Mouse (Mus musculus): ENCODE data around the gene Pdzd2. TPM values are rescaled to one million over a fixed set of nuclear protein-coding genes. Genes with fewer than 3 reads are reported as not detected.
A peak's percentile ranks its signal among the peaks of the same experiment; 100 is the strongest.

The Pdzd2 gene
- total RNA-seq (2017) = 0.15 and 2.2 TPM in 2 replicates

DNA sequence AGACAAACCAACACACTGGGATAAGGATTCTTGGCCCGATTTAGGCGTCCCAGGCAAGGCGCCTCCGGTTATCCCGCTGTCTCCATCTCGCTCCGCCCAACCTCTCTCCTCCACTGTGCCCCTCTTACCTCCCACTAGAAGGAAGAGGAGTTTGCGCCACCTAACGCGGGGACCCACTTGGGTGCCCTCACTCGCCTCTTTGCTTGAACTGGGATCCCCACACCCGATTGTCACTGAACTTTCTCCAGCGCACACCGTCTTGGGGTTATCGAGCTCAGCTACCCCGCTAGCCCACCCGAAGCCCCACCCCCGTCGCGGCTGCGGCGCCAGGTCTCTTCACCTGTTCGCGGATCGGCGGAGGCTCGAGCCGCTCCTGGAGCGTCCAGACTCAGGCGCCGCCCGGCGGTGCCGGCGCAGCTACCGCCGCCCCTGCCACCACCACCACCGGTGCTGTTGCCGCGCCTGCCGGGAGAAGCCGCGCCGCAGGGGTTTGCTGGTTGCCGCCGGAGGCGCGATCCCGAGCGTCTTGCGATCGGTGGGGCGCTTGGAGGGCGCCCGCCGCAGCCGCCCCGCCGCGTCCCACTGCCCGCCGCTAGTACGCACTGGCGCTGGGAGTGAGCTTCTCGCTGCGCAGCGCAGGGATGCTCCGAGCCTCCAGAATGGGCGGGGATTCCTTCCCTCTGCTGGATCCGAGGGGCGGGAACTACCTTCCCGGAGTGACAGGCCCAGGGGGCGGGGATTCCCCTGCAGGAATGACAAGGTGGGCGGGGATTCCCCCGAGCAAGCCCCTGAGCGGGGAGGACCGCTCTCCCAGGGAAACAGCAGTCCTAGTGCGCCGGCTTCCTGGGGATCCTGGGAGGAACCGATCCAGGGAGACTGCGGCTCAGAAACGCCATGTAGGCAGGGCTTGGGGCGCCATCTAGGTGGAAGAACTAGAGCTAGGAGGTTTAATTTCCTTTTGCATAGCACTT lies at the start of gene Pdzd2:
Gene Pdzd2, minus strand, starts transcription at position 648 of the 971 bp plus-strand sequence.
- peak; percentile 69 to 77 for ATAC-seq (replicated peaks in 1 of 2; ENCODE audit: insufficient read depth in 1 of 2, low FRiP score in 2 of 2, low TSS enrichment in 1 of 2, low read depth in 1 of 2, poor library complexity in 2 of 2, severe bottlenecking in 2 of 2)

DNA sequence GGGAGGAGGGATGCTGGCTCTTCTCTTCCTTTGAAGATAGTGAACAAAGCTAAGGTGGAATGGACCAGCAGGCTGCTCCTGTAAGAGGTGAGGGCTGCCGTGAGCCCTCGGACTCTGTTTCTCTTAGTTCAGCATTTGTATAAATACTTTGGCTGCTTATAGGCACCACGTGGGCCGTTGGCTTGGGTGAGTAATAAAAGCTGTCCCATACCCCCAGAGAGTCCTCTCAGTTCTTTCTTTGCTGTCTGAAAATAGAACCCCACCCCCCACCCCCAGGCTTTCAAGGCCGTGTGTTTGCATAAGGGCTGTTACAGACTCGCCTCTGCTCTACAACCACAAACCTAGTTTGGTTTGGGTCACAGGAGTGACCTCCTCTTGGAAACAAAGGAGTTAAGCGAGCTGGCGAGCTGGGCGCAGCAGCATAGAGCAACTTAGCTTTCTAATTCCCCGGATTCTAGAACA lies 49.7 kb upstream of the Pdzd2 start:
- no peak for ATAC-seq (replicated peaks in 1 of 2; ENCODE audit: insufficient read depth in 1 of 2, low FRiP score in 2 of 2, low TSS enrichment in 1 of 2, low read depth in 1 of 2, poor library complexity in 2 of 2, severe bottlenecking in 2 of 2)

DNA sequence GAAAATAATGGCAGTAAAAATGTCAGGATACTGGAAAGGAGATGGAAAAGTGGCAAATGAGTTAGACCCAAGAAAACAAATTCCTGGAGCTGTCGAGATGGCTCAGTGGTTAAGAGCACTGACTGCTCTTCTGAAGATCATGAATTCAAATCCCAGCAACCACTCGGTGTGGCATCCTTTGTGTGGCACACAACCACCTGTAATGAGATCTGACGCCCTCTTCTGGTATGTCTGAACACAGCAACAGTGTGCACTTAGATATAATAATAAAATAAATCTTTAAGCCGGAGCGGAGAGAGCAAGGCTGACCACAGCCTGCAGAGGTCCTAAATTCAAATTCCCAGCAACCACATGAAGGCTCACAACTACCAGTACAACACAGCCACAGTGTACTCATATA lies 48.8 kb upstream of the Pdzd2 start:
- ATAC-seq (replicated peaks in 1 of 2; ENCODE audit: insufficient read depth in 1 of 2, low FRiP score in 2 of 2, low TSS enrichment in 1 of 2, low read depth in 1 of 2, poor library complexity in 2 of 2, severe bottlenecking in 2 of 2) = no peak

DNA sequence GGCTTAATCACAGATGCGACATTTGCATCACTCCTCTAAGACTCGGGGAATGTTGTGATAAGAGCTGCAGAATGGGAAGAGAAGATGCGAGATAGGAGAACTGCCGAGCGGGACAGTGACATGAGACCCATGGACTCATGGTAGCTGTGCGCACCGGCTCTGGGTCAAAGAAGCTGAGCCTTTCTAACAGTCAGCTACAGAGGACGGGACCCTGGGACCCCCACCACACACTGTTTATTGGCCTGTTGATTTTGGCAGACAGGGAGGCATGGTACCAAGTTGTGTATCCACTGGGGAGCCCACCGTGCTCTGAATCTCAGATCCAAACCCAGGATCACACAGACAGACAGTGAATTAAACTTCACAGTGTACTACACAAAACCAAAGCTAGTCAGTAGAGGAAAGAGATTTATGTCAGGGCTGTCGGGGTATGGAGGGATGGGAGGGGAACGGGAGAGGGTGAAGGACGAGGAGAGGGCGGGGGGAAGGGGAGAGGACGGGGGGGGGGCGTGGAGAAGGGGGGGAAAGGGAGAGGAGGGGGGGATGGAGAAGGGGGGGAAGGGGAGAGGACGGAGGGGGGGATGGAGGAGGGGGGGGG lies 42.1 kb upstream of the Pdzd2 start:
- ATAC-seq (replicated peaks in 1 of 2; ENCODE audit: insufficient read depth in 1 of 2, low FRiP score in 2 of 2, low TSS enrichment in 1 of 2, low read depth in 1 of 2, poor library complexity in 2 of 2, severe bottlenecking in 2 of 2) = no peak

DNA sequence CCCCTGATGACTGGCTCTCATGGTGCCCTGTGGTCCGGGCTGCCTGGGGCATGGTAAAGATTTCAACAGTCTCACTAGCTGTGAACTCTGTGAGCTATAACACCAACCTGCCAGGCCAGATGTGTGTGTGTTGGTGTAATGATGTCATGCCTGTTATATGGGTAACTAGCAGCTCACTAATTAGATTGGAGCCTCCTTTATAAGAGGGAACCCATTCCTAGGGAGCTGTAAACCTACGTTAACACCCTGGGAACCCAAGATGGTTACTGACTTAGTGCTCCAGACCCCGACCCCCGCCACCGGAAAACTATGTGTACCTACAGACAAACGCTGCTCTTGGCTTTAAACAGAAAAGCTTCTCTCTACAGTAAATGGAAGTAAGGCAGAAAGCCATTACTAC lies 41.6 kb upstream of the Pdzd2 start:
- no peak for ATAC-seq (replicated peaks in 1 of 2; ENCODE audit: insufficient read depth in 1 of 2, low FRiP score in 2 of 2, low TSS enrichment in 1 of 2, low read depth in 1 of 2, poor library complexity in 2 of 2, severe bottlenecking in 2 of 2)

DNA sequence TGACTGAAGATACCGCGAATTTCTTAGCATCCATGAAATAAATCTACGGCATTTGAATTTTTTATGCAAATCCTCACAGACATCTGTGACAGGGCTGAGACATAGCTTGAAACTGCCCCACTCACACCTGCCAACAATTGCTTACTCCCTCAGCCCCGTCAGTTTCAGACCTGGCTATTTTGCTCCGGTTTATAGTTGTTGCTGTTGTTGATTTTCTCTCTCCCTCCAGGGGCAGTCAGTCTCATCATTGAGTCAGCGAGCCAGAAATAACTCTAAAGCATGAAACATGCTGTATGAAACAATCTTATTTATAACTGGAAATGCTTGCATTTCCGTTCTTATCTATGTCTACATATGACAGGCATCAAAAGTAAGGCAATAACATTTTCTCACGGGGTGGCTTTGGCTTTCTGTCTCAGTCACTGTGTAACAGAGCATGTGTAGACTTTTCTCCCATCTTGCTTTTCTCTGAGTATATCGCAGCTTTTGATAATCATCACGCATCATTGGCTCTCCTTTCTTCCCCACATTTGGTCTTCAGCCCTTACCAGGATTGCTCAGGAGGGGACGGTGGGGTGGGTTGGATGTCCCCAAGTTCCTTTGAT lies 34.5 kb upstream of the Pdzd2 start:
- ATAC-seq (replicated peaks in 1 of 2; ENCODE audit: insufficient read depth in 1 of 2, low FRiP score in 2 of 2, low TSS enrichment in 1 of 2, low read depth in 1 of 2, poor library complexity in 2 of 2, severe bottlenecking in 2 of 2) = no peak

DNA sequence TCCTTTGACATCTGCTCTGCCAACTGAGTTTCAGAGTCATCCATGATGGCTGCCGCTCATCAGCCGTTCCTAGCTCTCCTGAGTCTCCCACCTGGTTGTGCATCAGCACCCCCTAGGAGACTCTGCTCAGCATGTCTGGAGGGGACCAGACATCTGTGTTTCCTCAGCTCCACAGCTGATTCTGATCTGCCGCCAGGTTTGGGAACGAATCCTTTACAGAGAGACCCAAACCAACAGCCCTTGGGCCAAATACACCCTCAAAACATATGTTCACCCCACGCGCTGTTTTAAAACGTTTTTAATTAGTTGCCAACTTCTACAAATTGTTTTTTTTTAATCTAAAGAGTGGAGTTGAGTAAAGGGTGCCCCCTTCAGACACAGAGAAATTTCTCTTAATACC lies 31.2 kb upstream of the Pdzd2 start:
- no peak for ATAC-seq (replicated peaks in 1 of 2; ENCODE audit: insufficient read depth in 1 of 2, low FRiP score in 2 of 2, low TSS enrichment in 1 of 2, low read depth in 1 of 2, poor library complexity in 2 of 2, severe bottlenecking in 2 of 2)

- no peak for ATAC-seq (replicated peaks in 1 of 2; ENCODE audit: insufficient read depth in 1 of 2, low FRiP score in 2 of 2, low TSS enrichment in 1 of 2, low read depth in 1 of 2, poor library complexity in 2 of 2, severe bottlenecking in 2 of 2)
These were observed 27.1 kb upstream of the Pdzd2 start for GRCm38 (mm10) chr15:12766848-12767247.

- no peak for ATAC-seq (replicated peaks in 1 of 2; ENCODE audit: insufficient read depth in 1 of 2, low FRiP score in 2 of 2, low TSS enrichment in 1 of 2, low read depth in 1 of 2, poor library complexity in 2 of 2, severe bottlenecking in 2 of 2)
These were observed 23.4 kb upstream of the Pdzd2 start for GRCm38 (mm10) chr15:12763147-12763546.

DNA sequence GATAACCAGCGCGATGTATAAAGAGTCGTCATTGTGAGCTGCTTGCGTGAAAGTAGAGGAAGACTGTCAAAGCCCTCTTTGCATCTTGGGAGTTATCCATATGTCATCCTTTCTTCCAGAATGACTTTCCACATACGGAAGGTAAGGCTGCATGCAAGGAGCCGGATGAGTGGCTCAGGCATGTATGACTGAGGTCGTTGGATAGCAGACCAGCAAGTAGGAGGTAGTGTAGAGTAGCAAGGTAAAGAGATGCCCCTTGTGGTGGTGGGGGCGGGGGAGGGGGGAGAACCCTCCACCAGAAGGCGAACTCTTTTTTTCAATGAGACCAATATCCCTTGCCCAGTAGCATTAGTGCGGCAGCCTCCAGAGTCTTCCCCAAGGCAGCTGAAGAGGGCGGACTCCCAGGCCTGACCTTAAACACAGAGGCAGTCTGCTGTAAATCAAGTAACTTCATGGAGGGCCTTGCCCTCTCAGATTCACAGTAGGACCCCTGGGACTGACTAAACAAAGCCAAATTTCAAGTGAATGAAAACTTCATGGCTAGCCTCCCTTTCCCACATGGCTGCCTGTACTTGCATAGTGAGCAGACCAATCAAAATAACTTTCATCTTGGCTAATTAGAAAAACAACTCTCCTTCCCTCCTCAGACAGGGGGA lies 22.7 kb upstream of the Pdzd2 start:
- no peak for ATAC-seq (replicated peaks in 1 of 2; ENCODE audit: insufficient read depth in 1 of 2, low FRiP score in 2 of 2, low TSS enrichment in 1 of 2, low read depth in 1 of 2, poor library complexity in 2 of 2, severe bottlenecking in 2 of 2)

GRCm38 (mm10) chr15:12760747-12761146 lies 21.0 kb upstream of the Pdzd2 start:
- ATAC-seq (replicated peaks in 1 of 2; ENCODE audit: insufficient read depth in 1 of 2, low FRiP score in 2 of 2, low TSS enrichment in 1 of 2, low read depth in 1 of 2, poor library complexity in 2 of 2, severe bottlenecking in 2 of 2) = no peak

DNA sequence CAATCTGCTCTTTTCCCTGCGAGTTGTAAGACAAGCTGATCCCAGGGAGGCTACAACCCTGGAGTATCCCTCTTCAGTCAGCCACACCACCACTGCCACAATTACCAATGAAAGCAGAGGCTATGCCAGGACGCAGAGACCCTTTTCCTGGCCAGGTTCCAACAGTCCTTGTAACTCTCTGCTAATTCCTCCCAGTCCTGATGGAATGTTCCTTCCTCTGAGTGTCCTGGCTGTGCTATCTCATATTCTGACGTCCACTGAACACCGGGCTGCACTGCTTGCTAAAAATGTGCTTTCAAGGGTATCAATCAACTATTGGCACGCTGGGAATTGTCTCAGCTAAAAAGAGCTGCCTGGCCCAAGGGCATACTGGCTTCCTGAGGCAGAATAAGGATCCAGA lies 18.7 kb upstream of the Pdzd2 start:
- no peak for ATAC-seq (replicated peaks in 1 of 2; ENCODE audit: insufficient read depth in 1 of 2, low FRiP score in 2 of 2, low TSS enrichment in 1 of 2, low read depth in 1 of 2, poor library complexity in 2 of 2, severe bottlenecking in 2 of 2)

DNA sequence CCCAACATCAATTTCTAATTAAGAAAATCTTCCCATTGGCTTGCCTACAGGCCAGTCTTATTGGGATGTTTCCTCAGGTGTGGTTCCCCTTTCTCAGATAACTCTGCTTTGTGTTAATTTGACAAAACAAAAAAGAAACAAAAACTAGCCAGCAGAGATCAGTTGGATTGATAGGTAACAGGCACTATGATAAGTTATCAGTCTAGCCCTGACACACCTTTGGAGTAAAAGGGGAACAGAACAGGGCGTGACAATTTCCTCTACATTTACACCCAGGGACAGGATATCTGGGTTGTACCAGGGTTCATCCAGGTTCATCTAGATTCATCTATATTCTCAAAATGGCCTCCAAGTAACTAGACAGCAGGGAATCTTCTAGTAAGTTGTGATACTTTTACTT lies 18.0 kb upstream of the Pdzd2 start:
- ATAC-seq (replicated peaks in 1 of 2; ENCODE audit: insufficient read depth in 1 of 2, low FRiP score in 2 of 2, low TSS enrichment in 1 of 2, low read depth in 1 of 2, poor library complexity in 2 of 2, severe bottlenecking in 2 of 2) = no peak

- ATAC-seq (replicated peaks in 1 of 2; ENCODE audit: insufficient read depth in 1 of 2, low FRiP score in 2 of 2, low TSS enrichment in 1 of 2, low read depth in 1 of 2, poor library complexity in 2 of 2, severe bottlenecking in 2 of 2) = no peak
These were observed 13.5 kb upstream of the Pdzd2 start for GRCm38 (mm10) chr15:12753201-12753600.

DNA sequence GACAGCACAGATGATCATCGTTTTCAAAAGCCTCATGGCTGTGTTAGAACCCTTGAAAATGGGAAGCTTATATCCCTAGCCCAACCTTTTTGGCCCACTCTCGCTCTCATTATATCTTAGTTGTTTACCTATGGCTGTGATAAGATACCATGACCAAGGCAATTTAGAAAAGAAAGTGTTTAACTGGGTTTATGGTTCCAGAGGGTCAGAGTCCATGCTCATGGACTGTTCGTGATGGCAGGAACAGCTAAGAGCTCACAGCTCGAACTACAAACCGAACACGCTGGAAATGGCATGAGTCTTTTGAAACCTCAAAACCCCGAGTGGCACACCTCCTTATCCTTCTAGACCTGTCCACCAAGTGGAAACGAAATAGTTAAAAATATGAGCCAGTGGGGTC lies 11.2 kb upstream of the Pdzd2 start:
- no peak for ATAC-seq (replicated peaks in 1 of 2; ENCODE audit: insufficient read depth in 1 of 2, low FRiP score in 2 of 2, low TSS enrichment in 1 of 2, low read depth in 1 of 2, poor library complexity in 2 of 2, severe bottlenecking in 2 of 2)

- ATAC-seq (replicated peaks in 1 of 2; ENCODE audit: insufficient read depth in 1 of 2, low FRiP score in 2 of 2, low TSS enrichment in 1 of 2, low read depth in 1 of 2, poor library complexity in 2 of 2, severe bottlenecking in 2 of 2) = no peak
These were observed 10.0 kb upstream of the Pdzd2 start for GRCm38 (mm10) chr15:12749549-12750301.

All from hematopoietic stem cell, adult 5-6 weeks (primary cell).